Mouse (Mus musculus) stomach, embryonic 14.5 days (tissue): ENCODE measurements around the gene Arhgef3. TPM values are rescaled to one million over a fixed set of nuclear protein-coding genes. Genes with fewer than 3 reads are reported as not detected.
A peak's percentile ranks its signal among the peaks of the same experiment; 100 is the strongest.

Experiments
- ATAC-seq: fragments of 200-750 bp; cut with Nextera tagmentation; 2 replicates; pipeline ENCODE4 v1.8.0; 2017; ENCODE audit warnings: low read depth, moderate TSS enrichment; ENCODE audit not compliant: insufficient number of reproducible peaks, insufficient read depth, low FRiP score
- H3K27ac ChIP-seq: fragments of 300-500 bp; sonication (generic); 2 replicates; pipeline ENCODE4 v1.5.1; 2014; ENCODE audit warnings: mild to moderate bottlenecking, low read length, moderate library complexity, mixed read lengths
- H3K27me3 ChIP-seq: fragments of 300-500 bp; sonication (generic); 2 replicates; pipeline ENCODE4 v1.6.1; 2014; ENCODE audit warnings: low read length, control low read depth, mixed read lengths; ENCODE audit not compliant: control insufficient read depth, insufficient read depth
- H3K36me3 ChIP-seq: fragments of 300-500 bp; sonication (generic); 2 replicates; pipeline ENCODE4 v1.6.1; 2014; ENCODE audit warnings: mild to moderate bottlenecking, control low read depth, low read length, moderate library complexity, mixed read lengths; ENCODE audit not compliant: control insufficient read depth, insufficient read depth
- H3K4me1 ChIP-seq: fragments of 300-500 bp; sonication (generic); 2 replicates; pipeline ENCODE4 v1.6.1; 2014; ENCODE audit warnings: low read length, control low read depth, mixed read lengths; ENCODE audit not compliant: control insufficient read depth, insufficient read depth
- H3K4me2 ChIP-seq: fragments of 300-500 bp; sonication (generic); replicated peaks from 2 replicates; pipeline ENCODE4 v1.6.1; 2014; ENCODE audit warnings: low read depth, low read length, control low read depth
- H3K4me3 ChIP-seq: fragments of 300-500 bp; sonication (generic); 2 replicates; pipeline ENCODE4 v1.5.1; 2014; ENCODE audit warnings: low read depth, low read length, control low read depth
- H3K9ac ChIP-seq: fragments of 300-500 bp; sonication (generic); replicated peaks from 2 replicates; pipeline ENCODE4 v1.6.1; 2014; ENCODE audit warnings: low read depth, mild to moderate bottlenecking, control low read depth, low read length, moderate library complexity, mixed read lengths
- H3K9me3 ChIP-seq: fragments of 300-500 bp; sonication (generic); 2 replicates; pipeline ENCODE4 v1.6.1; 2016; ENCODE audit warnings: low read depth, low read length, control low read depth; ENCODE audit not compliant: control insufficient read depth
- WGBS: fragments of 180-500 bp; shearing (Covaris S2); extraction: QIAGEN DNeasy Blood & Tissue Kit; methylation state at CpG from one replicate; pipeline ENCODE4 v1.1.7; 2014; 5-methylcytosine and 5-hydroxymethylcytosine counted together
- polyA plus RNA-seq: library from polyadenylated mRNA; unstranded; fragments of >200 nt; fragmentation: Nextera tagmentation; extraction: Ambion mirVana; gene quantifications from 2 replicates; pipeline ENCODE4 v1.2.1, GENCODE M21; 2014

Gene Arhgef3
- polyA plus RNA-seq, 1 experiment from 2014 or later = 16.4 TPM

DNA sequence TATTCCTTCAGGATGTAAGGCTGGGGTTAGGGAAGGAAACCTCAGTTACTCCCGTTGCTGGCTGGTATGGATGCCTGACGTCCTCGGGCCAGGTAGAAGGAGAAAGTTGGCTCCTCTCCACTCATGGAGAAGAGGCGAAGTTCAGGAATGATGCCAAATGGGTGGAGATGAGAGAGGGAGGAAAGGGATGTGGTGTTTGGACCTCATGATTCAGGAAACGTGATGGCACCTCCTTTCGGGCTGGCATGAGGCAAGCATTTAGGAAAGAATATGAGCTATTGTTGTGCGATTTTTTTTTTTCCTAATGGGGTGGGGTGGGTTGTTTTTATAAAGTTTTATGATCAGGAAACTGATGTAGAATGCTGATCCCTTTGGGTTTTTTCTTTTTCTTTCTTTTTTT, 210.0 kb downstream of the Arhgef3 start:
- Histone ChIP-seq H3K9me3 (peaks cover 4% of the 10 kb centered on the region; the same call in 1 of the 2 replicates), H3K27me3 (no peaks in the 10 kb centered on the region), H3K27ac (no peak overlapping the region), H3K4me2 (no peak overlapping the region), H3K4me3 (no peak overlapping the region), H3K9ac (no peak overlapping the region), H3K4me1 (no peaks in the 10 kb centered on the region), H3K36me3 (no peaks in the 10 kb centered on the region; the same call in 1 of the 2 replicates)
- WGBS = 74% methylated on average over 7 of the region's 7 CpGs
- ATAC-seq = no peak

GRCm38 (mm10) chr14:27325537-27325936, 210.8 kb downstream of the Arhgef3 start:
- WGBS = 72% methylated on average over 6 of the region's 6 CpGs
- H3K4me1 ChIP-seq = no peaks in the 10 kb centered on the region
- no peaks in the 10 kb centered on the region for H3K27me3 ChIP-seq
- H3K4me2 ChIP-seq = no peak overlapping the region
- H3K9ac ChIP-seq = no peak overlapping the region
- no peak for ATAC-seq
- no peak overlapping the region for H3K4me3 ChIP-seq
- H3K36me3 ChIP-seq = no peaks in the 10 kb centered on the region; the same call in 1 of the 2 replicates
- peaks cover 4% of the 10 kb centered on the region; the same call in 1 of the 2 replicates for H3K9me3 ChIP-seq
- no peak overlapping the region for H3K27ac ChIP-seq

- WGBS = 56% methylated on average over 3 of the region's 3 CpGs
- Histone ChIP-seq H3K9me3 (peaks cover 3% of the 10 kb centered on the region; the same call in 1 of the 2 replicates), H3K4me3 (no peak overlapping the region), H3K36me3 (no peaks in the 10 kb centered on the region; the same call in 1 of the 2 replicates), H3K9ac (no peak overlapping the region), H3K4me2 (no peak overlapping the region), H3K4me1 (no peaks in the 10 kb centered on the region), H3K27ac (no peak overlapping the region), H3K27me3 (no peaks in the 10 kb centered on the region)
- ATAC-seq = no peak
These were observed 213.2 kb downstream of the Arhgef3 start for GRCm38 (mm10) chr14:27327862-27328261.

GRCm38 (mm10) chr14:27328952-27329351, 214.3 kb downstream of the Arhgef3 start:
- WGBS = 79% methylated on average over 3 of the region's 3 CpGs
- Histone ChIP-seq H3K9ac (no peak overlapping the region), H3K4me3 (no peak overlapping the region), H3K4me2 (no peak overlapping the region), H3K27me3 (no peaks in the 10 kb centered on the region), H3K9me3 (no peaks in the 10 kb centered on the region), H3K36me3 (no peaks in the 10 kb centered on the region; the same call in 1 of the 2 replicates), H3K4me1 (no peaks in the 10 kb centered on the region), H3K27ac (no peak overlapping the region)
- no peak for ATAC-seq

DNA sequence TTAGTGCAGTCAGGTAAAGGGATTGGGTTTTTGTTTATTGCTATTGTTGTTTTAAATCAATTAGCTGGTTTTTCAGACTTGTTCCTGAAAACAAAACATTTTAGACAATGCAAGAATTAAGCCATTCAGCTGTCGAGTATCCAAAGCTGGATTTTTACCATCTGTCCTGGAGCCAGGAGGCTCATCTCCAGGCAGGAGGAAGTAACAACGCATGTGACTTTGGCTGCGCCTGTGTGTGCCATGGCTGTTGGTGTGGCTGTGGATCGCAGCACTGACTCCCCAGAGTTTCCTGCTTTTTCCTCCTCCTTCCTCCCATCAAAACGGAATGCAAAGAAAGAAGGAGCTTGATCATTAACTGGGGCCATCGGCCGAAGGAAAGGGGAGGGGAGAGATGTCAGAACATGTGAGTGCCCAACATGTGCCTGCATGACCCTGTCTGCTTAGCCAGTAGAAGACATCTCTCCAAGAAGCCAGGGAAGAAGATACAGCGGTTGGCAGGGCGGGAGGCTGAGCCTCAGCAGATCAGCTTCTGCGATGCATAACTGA, 216.9 kb downstream of the Arhgef3 start:
- no peak overlapping the region for H3K4me2 ChIP-seq
- H3K4me1 ChIP-seq = no peaks in the 10 kb centered on the region
- H3K27me3 ChIP-seq = no peaks in the 10 kb centered on the region
- H3K4me3 ChIP-seq = no peak overlapping the region
- no peaks in the 10 kb centered on the region for H3K9me3 ChIP-seq
- no peak for ATAC-seq
- no peak overlapping the region for H3K27ac ChIP-seq
- H3K36me3 ChIP-seq = no peaks in the 10 kb centered on the region
- H3K9ac ChIP-seq = no peak overlapping the region
- 63% methylated on average over 10 of the region's 10 CpGs for WGBS

- 0 out of 2 replicates have a peak, but pooled peaks cover under 1% of the 10 kb centered on the region for H3K4me1 ChIP-seq
- ATAC-seq = no peak
- H3K27ac ChIP-seq = no peak overlapping the region
- H3K9ac ChIP-seq = no peak overlapping the region
- no peaks in the 10 kb centered on the region for H3K9me3 ChIP-seq
- no peak overlapping the region for H3K4me2 ChIP-seq
- H3K36me3 ChIP-seq = no peaks in the 10 kb centered on the region
- H3K4me3 ChIP-seq = no peak overlapping the region
- H3K27me3 ChIP-seq = 0 out of 2 replicates have a peak, but pooled peaks cover 3% of the 10 kb centered on the region
- WGBS = 52% methylated on average over 4 of the region's 4 CpGs
These were observed 217.8 kb downstream of the Arhgef3 start for GRCm38 (mm10) chr14:27332359-27332987.

DNA sequence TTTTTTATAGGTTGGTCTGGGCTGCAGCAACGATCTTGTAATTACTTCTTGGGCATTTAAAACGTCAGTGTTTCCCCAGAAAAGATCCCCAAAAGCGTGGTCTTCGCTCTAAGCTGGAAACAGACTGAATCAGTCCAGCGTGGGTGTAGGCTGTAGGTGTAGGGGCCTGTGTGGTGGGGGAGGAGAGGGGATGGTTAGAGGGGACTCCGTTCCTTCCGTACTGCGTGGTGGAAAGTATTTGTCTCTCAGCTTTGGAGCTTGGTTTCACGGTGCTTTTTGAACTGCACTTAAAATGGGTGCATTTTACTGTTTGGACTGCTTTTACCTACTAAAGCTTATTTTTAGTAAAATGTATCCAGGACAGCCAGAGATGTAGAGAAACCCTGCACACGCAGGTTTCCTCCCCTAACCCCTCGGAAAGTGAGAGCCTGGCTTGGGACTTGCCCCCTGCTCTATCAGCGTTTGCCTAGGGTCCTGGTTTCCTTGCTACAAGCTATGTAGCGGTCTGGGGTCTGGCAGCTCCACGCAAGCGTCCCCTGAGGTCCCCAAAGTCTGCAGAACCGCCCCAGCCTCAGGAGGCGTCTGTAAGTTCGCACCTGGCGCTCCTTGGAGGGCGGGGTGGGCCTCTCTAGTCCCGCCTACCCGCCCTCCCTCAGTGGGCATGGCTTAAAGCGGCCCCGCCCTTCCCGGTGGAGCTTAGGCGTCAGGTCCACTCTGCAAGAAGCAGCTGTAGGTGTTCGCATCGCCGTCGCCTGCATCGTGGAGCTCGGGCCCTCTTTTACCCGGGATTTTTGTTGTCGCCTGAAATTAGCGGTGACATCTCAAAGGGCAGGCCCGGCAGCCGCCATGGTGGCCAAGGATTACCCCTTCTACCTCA, 220.9 kb downstream of the Arhgef3 start:
- peak; percentile 91 for ATAC-seq
- H3K4me1 ChIP-seq = 0 out of 2 replicates have a peak, but pooled peaks cover 2% of the 10 kb centered on the region
- 0 out of 2 replicates have a peak, but pooled peaks cover 3% of the 10 kb centered on the region for H3K27me3 ChIP-seq
- H3K9me3 ChIP-seq = no peaks in the 10 kb centered on the region
- 4% methylated on average over 37 of the region's 37 CpGs for WGBS
- no peaks in the 10 kb centered on the region for H3K36me3 ChIP-seq
- no peak overlapping the region for H3K27ac ChIP-seq
- H3K4me2 ChIP-seq = peak overlapping the region; percentile 94
- H3K4me3 ChIP-seq = peak overlapping the region; percentile 48
- peak overlapping the region; percentile 22; the same call in 1 of the 2 replicates for H3K9ac ChIP-seq
